In the genomic region with DNA sequence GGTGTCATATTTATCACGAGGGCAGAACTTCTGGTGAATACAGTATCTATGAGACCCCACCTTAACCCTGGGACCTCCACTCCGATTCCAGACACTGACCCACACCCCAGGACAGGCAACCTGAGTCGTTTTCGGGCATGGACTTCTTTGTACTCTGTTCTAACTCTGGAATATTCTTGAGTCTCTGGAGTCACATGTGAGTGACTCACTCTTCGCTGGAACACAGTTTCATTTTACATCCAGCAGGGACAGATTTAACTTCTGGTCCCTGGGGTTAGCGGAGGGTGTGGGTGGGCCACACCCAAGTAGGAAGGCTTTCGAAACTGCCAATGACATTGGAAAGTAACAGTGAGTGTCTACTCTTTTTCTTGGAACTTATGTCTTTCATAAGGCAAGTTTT, we compare ENCODE assay signal across 10 mouse cellular contexts. TPM values are rescaled to one million over a fixed set of nuclear protein-coding genes. Genes with fewer than 3 reads are reported as not detected.
A peak's percentile ranks its signal among the peaks of the same experiment; 100 is the strongest.
DNase-seq lines count a peak whose midpoint lies in the region; ATAC-seq lines count a peak whose summit lies in the region.
"Had no signal": no experiment of that assay in that cellular context is flagged by ENCODE, and none has a peak within 500 bp of the region (broad histone marks: within the 10 kb centered on the region; RNA-seq: fewer than 3 reads in every experiment).

No protein-coding gene starts in this region.

- DNase-seq in frontal cortex, adult 2 months (ENCODE audit: extremely low spot score in 1 of 2, low spot score in 1 of 2), result peak; percentile 40 to 67
- DNase-seq in frontal cortex, postnatal 25 days (ENCODE audit: low spot score in 2 of 2), result no peak
- peak; percentile 23 to 24 for DNase-seq in right cerebral cortex, adult 2 months (ENCODE audit: low spot score in 2 of 2)
- DNase-seq in right cerebral cortex, postnatal 25 days, result no peak
- peak; percentile 49 for DNase-seq in telencephalon, adult 2 months (ENCODE audit: low read depth, low spot score)

- 65% methylated on average over 7 of the region's 7 CpGs for WGBS in intestine, embryonic 16.5 days
- WGBS in hindbrain, embryonic 12.5 days, result 82% methylated on average over 7 of the region's 7 CpGs
- 78% methylated on average over 7 of the region's 7 CpGs for WGBS in kidney, embryonic 15.5 days

- peak; percentile 54 for ATAC-seq in intestine, embryonic 16.5 days
- no peak for ATAC-seq in hindbrain, embryonic 12.5 days (ENCODE audit: low FRiP score)
- ATAC-seq in kidney, embryonic 15.5 days (replicated peaks; ENCODE audit: low FRiP score), result no peak

- 0 out of 2 replicates have a peak overlapping the region, but pooled peaks have one; percentile 36 for H3K4me3 ChIP-seq in intestine, embryonic 16.5 days (ENCODE audit: low read length)
- no peak overlapping the region for H3K4me3 ChIP-seq in hindbrain, embryonic 12.5 days
- H3K4me3 ChIP-seq in kidney, embryonic 15.5 days (replicated peaks), result no peak overlapping the region
- H3K4me3 ChIP-seq: embryonic facial prominence, embryonic 12.5 days; liver, embryonic 15.5 days had no signal

- peak overlapping the region; percentile 83 for H3K27ac ChIP-seq in intestine, embryonic 16.5 days (ENCODE audit: low read length)
- H3K27ac ChIP-seq in hindbrain, embryonic 12.5 days, result no peak overlapping the region
- no peak overlapping the region for H3K27ac ChIP-seq in kidney, embryonic 15.5 days
- H3K27ac ChIP-seq: embryonic facial prominence, embryonic 12.5 days; liver, embryonic 15.5 days had no signal

- H3K9me3 ChIP-seq in intestine, embryonic 16.5 days (ENCODE audit: control insufficient read depth, low read length), result no peaks in the 10 kb centered on the region
- H3K9me3 ChIP-seq in hindbrain, embryonic 12.5 days (replicated peaks), result no peaks in the 10 kb centered on the region
- no peaks in the 10 kb centered on the region for H3K9me3 ChIP-seq in kidney, embryonic 15.5 days (replicated peaks)
- H3K9me3 ChIP-seq: embryonic facial prominence, embryonic 12.5 days; liver, embryonic 15.5 days had no signal

- H3K4me2 ChIP-seq in intestine, embryonic 16.5 days (ENCODE audit: low read depth, low read length), result 0 out of 2 replicates have a peak overlapping the region, but pooled peaks have one; percentile 39
- no peak overlapping the region for H3K4me2 ChIP-seq in hindbrain, embryonic 12.5 days (replicated peaks)
- H3K4me2 ChIP-seq in kidney, embryonic 15.5 days, result no peak overlapping the region
- H3K4me2 ChIP-seq: embryonic facial prominence, embryonic 12.5 days; liver, embryonic 15.5 days had no signal

- H3K9ac ChIP-seq in intestine, embryonic 16.5 days (ENCODE audit: low read depth, low read length), result peak overlapping the region; percentile 41
- H3K9ac ChIP-seq in hindbrain, embryonic 12.5 days, result no peak overlapping the region
- H3K9ac ChIP-seq in kidney, embryonic 15.5 days, result no peak overlapping the region
- H3K9ac ChIP-seq: embryonic facial prominence, embryonic 12.5 days; liver, embryonic 15.5 days had no signal

- H3K27me3 ChIP-seq in intestine, embryonic 16.5 days (replicated peaks; ENCODE audit: control insufficient read depth, insufficient read depth, low read length), result no peaks in the 10 kb centered on the region
- no peaks in the 10 kb centered on the region for H3K27me3 ChIP-seq in hindbrain, embryonic 12.5 days
- H3K27me3 ChIP-seq in kidney, embryonic 15.5 days, result no peaks in the 10 kb centered on the region
- H3K27me3 ChIP-seq: embryonic facial prominence, embryonic 12.5 days; liver, embryonic 15.5 days had no signal

- no peaks in the 10 kb centered on the region for H3K36me3 ChIP-seq in intestine, embryonic 16.5 days (ENCODE audit: control insufficient read depth, insufficient read depth, low read length)
- no peaks in the 10 kb centered on the region for H3K36me3 ChIP-seq in hindbrain, embryonic 12.5 days
- no peaks in the 10 kb centered on the region for H3K36me3 ChIP-seq in kidney, embryonic 15.5 days
- H3K36me3 ChIP-seq: embryonic facial prominence, embryonic 12.5 days; liver, embryonic 15.5 days had no signal

- H3K4me1 ChIP-seq in intestine, embryonic 16.5 days (ENCODE audit: control insufficient read depth, insufficient read depth, low read length), result peaks cover 9% of the 10 kb centered on the region; the same call in 1 of the 2 replicates
- no peaks in the 10 kb centered on the region for H3K4me1 ChIP-seq in hindbrain, embryonic 12.5 days
- H3K4me1 ChIP-seq in kidney, embryonic 15.5 days, result no peaks in the 10 kb centered on the region
- H3K4me1 ChIP-seq: embryonic facial prominence, embryonic 12.5 days had no signal

RNA-seq across cellular contexts. Expression of gene Anxa4, which starts 20.8 kb away (rescaled TPM):
- 4.1 and 5.5 TPM in 2 replicates for polyA plus RNA-seq in frontal cortex, adult 2 months (2012; rRNA removed)
- 538 and 653 TPM in 2 replicates for polyA plus RNA-seq in intestine, embryonic 16.5 days (2015; fragmentation: Nextera tagmentation; extraction: Ambion mirVana)
- 9.9 and 11.3 TPM in 2 replicates for polyA plus RNA-seq in hindbrain, embryonic 12.5 days (2016; fragmentation: Nextera tagmentation; extraction: Ambion mirVana)
- 40.0 and 43.8 TPM in 2 replicates for polyA plus RNA-seq in kidney, embryonic 15.5 days (2015; fragmentation: Nextera tagmentation; extraction: Ambion mirVana)

RNA-seq across cellular contexts. Expression of gene Gmcl1, which starts 39.4 kb away (rescaled TPM):
- polyA plus RNA-seq in frontal cortex, adult 2 months (2012; rRNA removed), result 28.1 and 28.7 TPM in 2 replicates
- 22.1 and 24.3 TPM in 2 replicates for polyA plus RNA-seq in intestine, embryonic 16.5 days (2015; fragmentation: Nextera tagmentation; extraction: Ambion mirVana)
- 63.9 and 64.4 TPM in 2 replicates for polyA plus RNA-seq in hindbrain, embryonic 12.5 days (2016; fragmentation: Nextera tagmentation; extraction: Ambion mirVana)
- 34.1 and 35.0 TPM in 2 replicates for polyA plus RNA-seq in kidney, embryonic 15.5 days (2015; fragmentation: Nextera tagmentation; extraction: Ambion mirVana)

Comparison
In these comparisons a context has a peak if more than half of its experiments do, and no peak if none do; other contexts are left out.
1. DNase-seq: peak in frontal cortex, adult 2 months (2 of 2), right cerebral cortex, adult 2 months (2 of 2) and telencephalon, adult 2 months (single experiment); none in frontal cortex, postnatal 25 days (0 of 2) and right cerebral cortex, postnatal 25 days (single experiment).
2. RNA of gene Anxa4, which starts 20.8 kb away (polyA plus RNA-seq): 538 to 653 TPM in intestine, embryonic 16.5 days; 40.0 to 43.8 TPM in kidney, embryonic 15.5 days, 9.9 to 11.3 TPM in hindbrain, embryonic 12.5 days and 4.1 to 5.5 TPM in frontal cortex, adult 2 months; every median in the first group is over 10 times any median in the second.